In genomic region chr7:132921971-132922370, GRCm38 (mm10) we compare ENCODE assay signal across 24 mouse cellular contexts. TPM values are rescaled to one million over a fixed set of nuclear protein-coding genes. Genes with fewer than 3 reads are reported as not detected.
DNase-seq lines count a peak whose midpoint lies in the region; ATAC-seq and TF ChIP-seq lines count a peak whose summit lies in the region.
"Had no signal": no experiment of that assay in that cellular context is flagged by ENCODE, and none has a peak within 500 bp of the region (broad histone marks: within the 10 kb centered on the region; RNA-seq: fewer than 3 reads in every experiment).

No protein-coding gene starts in this region.

- no peak overlapping the region for H3K4me3 ChIP-seq in midbrain, embryonic 11.5 days (ENCODE audit: low read depth, low read length)
- no peak overlapping the region for H3K4me3 ChIP-seq in midbrain, embryonic 15.5 days
- no peak overlapping the region for H3K4me3 ChIP-seq in liver, postnatal 0 days (ENCODE audit: low read depth, low read length)
- H3K4me3 ChIP-seq: embryonic facial prominence, embryonic 12.5 days; embryonic facial prominence, embryonic 15.5 days; erythroblast, embryonic 14.5 days; forebrain, embryonic 12.5 days; forebrain, embryonic 15.5 days; heart, adult 2 months; hindbrain, embryonic 13.5 days had no signal

- H3K4me2 ChIP-seq in midbrain, embryonic 11.5 days = no peak overlapping the region
- H3K4me2 ChIP-seq in midbrain, embryonic 15.5 days = no peak overlapping the region
- H3K4me2 ChIP-seq in liver, postnatal 0 days (ENCODE audit: low read depth, low read length) = no peak overlapping the region
- H3K4me2 ChIP-seq: embryonic facial prominence, embryonic 12.5 days; embryonic facial prominence, embryonic 15.5 days; forebrain, embryonic 12.5 days; forebrain, embryonic 15.5 days; heart, embryonic 11.5 days; hindbrain, embryonic 13.5 days had no signal

- no peaks in the 10 kb centered on the region; the same call in 1 of the 2 replicates for H3K9me3 ChIP-seq in midbrain, embryonic 11.5 days (ENCODE audit: control insufficient read depth, low read length)
- H3K9me3 ChIP-seq in midbrain, embryonic 15.5 days = no peaks in the 10 kb centered on the region
- 0 out of 2 replicates have a peak, but pooled peaks cover 2% of the 10 kb centered on the region for H3K9me3 ChIP-seq in liver, postnatal 0 days (ENCODE audit: low read length)
- H3K9me3 ChIP-seq: embryonic facial prominence, embryonic 15.5 days; forebrain, embryonic 15.5 days had no signal

- ATAC-seq in midbrain, embryonic 11.5 days (ENCODE audit: low FRiP score) = no peak
- no peak for ATAC-seq in midbrain, embryonic 15.5 days (replicated peaks)
- no peak for ATAC-seq in liver, postnatal 0 days
- ATAC-seq: forebrain, embryonic 15.5 days; hindbrain, embryonic 16.5 days; inflammation-experienced regulatory T-cells, adult 6 months; intestine, embryonic 16.5 days had no signal

- WGBS in midbrain, embryonic 11.5 days = 22% methylated on average over 3 of the region's 3 CpGs
- 18% methylated on average over 3 of the region's 3 CpGs for WGBS in midbrain, embryonic 15.5 days
- 47% methylated on average over 3 of the region's 3 CpGs for WGBS in liver, postnatal 0 days (ENCODE audit: insufficient replicate concordance)

- no peak for TF ChIP-seq EP300 in liver, postnatal 0 days (IDR thresholded peaks at IDR 0.05; ENCODE audit: low read depth)

- H3K36me3 ChIP-seq in midbrain, embryonic 11.5 days (ENCODE audit: control insufficient read depth, insufficient read depth, low read length) = no peaks in the 10 kb centered on the region
- no peaks in the 10 kb centered on the region for H3K36me3 ChIP-seq in midbrain, embryonic 15.5 days (replicated peaks)
- no peaks in the 10 kb centered on the region for H3K36me3 ChIP-seq in liver, postnatal 0 days (replicated peaks; ENCODE audit: insufficient read depth, low read length)
- H3K36me3 ChIP-seq: embryonic facial prominence, embryonic 12.5 days; embryonic facial prominence, embryonic 15.5 days; forebrain, embryonic 12.5 days; forebrain, embryonic 15.5 days; hindbrain, embryonic 13.5 days had no signal

- H3K4me1 ChIP-seq in midbrain, embryonic 11.5 days (ENCODE audit: control insufficient read depth, insufficient read depth, low read length) = no peaks in the 10 kb centered on the region
- no peaks in the 10 kb centered on the region for H3K4me1 ChIP-seq in midbrain, embryonic 15.5 days
- H3K4me1 ChIP-seq in liver, postnatal 0 days (ENCODE audit: insufficient read depth) = no peaks in the 10 kb centered on the region
- H3K4me1 ChIP-seq: embryonic facial prominence, embryonic 12.5 days; embryonic facial prominence, embryonic 15.5 days; forebrain, embryonic 12.5 days; forebrain, embryonic 15.5 days; hindbrain, embryonic 13.5 days had no signal

- no peak overlapping the region for H3K9ac ChIP-seq in midbrain, embryonic 11.5 days (ENCODE audit: low read length)
- H3K9ac ChIP-seq in midbrain, embryonic 15.5 days = no peak overlapping the region
- H3K9ac ChIP-seq in liver, postnatal 0 days (replicated peaks) = no peak overlapping the region
- H3K9ac ChIP-seq: embryonic facial prominence, embryonic 12.5 days; embryonic facial prominence, embryonic 15.5 days; forebrain, embryonic 12.5 days; forebrain, embryonic 15.5 days; hindbrain, embryonic 13.5 days had no signal

- H3K27me3 ChIP-seq in midbrain, embryonic 11.5 days (ENCODE audit: control insufficient read depth, insufficient read depth, low read length) = no peaks in the 10 kb centered on the region; the same call in 1 of the 2 replicates
- H3K27me3 ChIP-seq in midbrain, embryonic 15.5 days (replicated peaks) = no peaks in the 10 kb centered on the region
- H3K27me3 ChIP-seq in liver, postnatal 0 days (ENCODE audit: insufficient read depth, low read length) = no peaks in the 10 kb centered on the region
- H3K27me3 ChIP-seq: embryonic facial prominence, embryonic 12.5 days; embryonic facial prominence, embryonic 15.5 days; forebrain, embryonic 12.5 days; forebrain, embryonic 15.5 days; hindbrain, embryonic 13.5 days had no signal

- TF ChIP-seq CTCF in liver, postnatal 0 days (IDR thresholded peaks at IDR 0.05; ENCODE audit: low read depth) = no peak

- peak; percentile 53 for DNase-seq in midbrain, embryonic 11.5 days (ENCODE audit: low spot score, missing footprints)
- DNase-seq in brain, adult 2 months (ENCODE audit: low read depth, low spot score) = peak; percentile 31
- DNase-seq in retina, adult 2 months (ENCODE audit: low read depth, low spot score) = peak; percentile 88
- peak; percentile 83 for DNase-seq in retina, postnatal 7 days (ENCODE audit: low read depth, low spot score)
- no peak for DNase-seq in Muller cell, postnatal 12 days (ENCODE audit: inconsistent ontology term)
- no peak for DNase-seq in liver, postnatal 0 days
- DNase-seq: adrenal gland, adult 2 months; adrenal gland, postnatal 14 days; cerebellum, adult 9-10 months; cerebellum, postnatal 14 days; gastrocnemius, postnatal 10 days; gastrocnemius, postnatal 36 days; heart, adult 2 months had no signal

- no peak overlapping the region for H3K27ac ChIP-seq in midbrain, embryonic 11.5 days (ENCODE audit: low read depth, low read length)
- no peak overlapping the region for H3K27ac ChIP-seq in midbrain, embryonic 15.5 days
- no peak overlapping the region for H3K27ac ChIP-seq in liver, postnatal 0 days (ENCODE audit: low read depth)
- H3K27ac ChIP-seq: embryonic facial prominence, embryonic 12.5 days; embryonic facial prominence, embryonic 15.5 days; forebrain, embryonic 12.5 days; forebrain, embryonic 15.5 days; heart, adult 2 months; hindbrain, embryonic 13.5 days had no signal

RNA-seq across cellular contexts. Expression of gene Zranb1, which starts 9.0 kb away (rescaled TPM):
- 15.6 and 18.3 TPM in 2 replicates for polyA plus RNA-seq in midbrain, embryonic 11.5 days (2014; fragmentation: Nextera tagmentation; extraction: Ambion mirVana)
- 24.3 and 24.9 TPM in 2 replicates for polyA plus RNA-seq in midbrain, embryonic 15.5 days (2015; fragmentation: Nextera tagmentation; extraction: Ambion mirVana)
- 10.0 and 11.6 TPM in 2 replicates for polyA plus RNA-seq in liver, postnatal 0 days (2015; fragmentation: Nextera tagmentation; extraction: Ambion mirVana)

Comparison
In these comparisons a context has a peak if more than half of its experiments do, and no peak if none do; other contexts are left out.
1. DNase-seq: peak in midbrain, embryonic 11.5 days (single experiment), brain, adult 2 months (single experiment), retina, adult 2 months (single experiment) and retina, postnatal 7 days (single experiment); none in Muller cell, postnatal 12 days (single experiment) and liver, postnatal 0 days (single experiment).